Mouse (Mus musculus) embryo, embryonic 11.5 days (tissue): Measurements from ENCODE around the gene Olfr199.
"Not testable (repeated sequence)": the region's sequence is repeated elsewhere in the genome, so short reads cannot be mapped to it uniquely, and the experiment has no call there.

ENCODE experiments used
- DNase-seq: peaks from one replicate; pipeline ENCODE4 v3.0.0-alpha.2; 2012; ENCODE audit warnings: low read depth, low spot score

Gene Olfr199

DNA sequence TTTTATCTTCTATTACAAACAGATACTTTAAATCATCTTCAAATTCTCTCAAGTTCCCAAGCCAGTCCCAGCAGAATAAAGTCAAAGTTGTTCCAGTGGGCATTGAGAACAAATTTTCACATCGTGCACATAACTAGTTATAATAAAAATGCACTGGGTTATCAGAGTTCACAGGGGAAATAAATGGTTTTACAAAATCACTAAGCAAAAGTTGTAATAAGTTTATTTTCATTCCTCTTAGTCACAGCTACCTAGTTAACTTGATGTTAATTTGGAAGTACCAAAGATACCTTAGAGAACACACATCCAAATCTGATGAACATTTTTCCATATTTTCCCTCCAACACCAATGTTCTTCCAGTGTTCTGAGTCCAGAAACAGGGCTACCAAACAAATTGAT is at the start of gene Olfr199:
TSS of gene Olfr199 (minus strand) at position 101 of the 400 bp plus-strand sequence.
- not testable (repeated sequence) for DNase-seq

DNA sequence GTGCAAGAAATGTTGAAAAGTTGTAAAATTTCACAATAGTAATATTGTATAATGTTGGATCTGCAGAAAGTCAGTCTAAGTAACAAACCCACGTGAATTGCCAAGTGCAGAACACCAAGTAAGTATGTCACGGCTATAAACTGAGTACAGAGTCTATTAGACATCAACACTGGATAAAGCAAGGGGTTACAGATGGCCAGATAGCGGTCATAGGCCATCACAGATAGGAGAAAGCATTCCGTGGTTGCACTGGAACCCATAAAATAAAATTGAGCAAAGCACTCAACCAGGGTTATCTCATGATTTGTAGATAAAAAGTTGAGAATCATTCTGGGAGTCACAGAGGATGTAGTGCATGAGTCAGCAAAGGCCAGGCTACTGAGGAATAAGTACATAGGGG is 49.5 kb upstream of the Olfr199 start:
- DNase-seq = not testable (repeated sequence)

DNA sequence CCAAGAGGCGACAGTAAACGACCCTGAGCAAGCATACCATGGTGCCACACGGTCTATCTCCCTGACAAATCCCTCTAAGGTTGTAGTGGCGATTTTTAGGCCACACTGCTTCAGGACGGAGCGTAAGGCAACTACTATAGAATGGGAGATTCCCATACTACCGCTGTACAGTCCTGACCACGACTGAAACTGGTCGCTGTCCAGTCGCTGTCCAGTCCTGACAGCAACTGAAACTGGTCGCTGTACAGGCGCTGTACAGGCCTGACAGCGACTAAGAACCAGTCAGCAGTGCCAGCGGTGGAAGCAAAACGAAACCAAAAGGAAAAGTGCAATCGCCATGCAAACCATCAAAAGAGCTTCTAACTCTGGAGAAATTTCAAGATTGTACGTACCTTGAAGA is 30.1 kb upstream of the Olfr199 start:
- no peak for DNase-seq

DNA sequence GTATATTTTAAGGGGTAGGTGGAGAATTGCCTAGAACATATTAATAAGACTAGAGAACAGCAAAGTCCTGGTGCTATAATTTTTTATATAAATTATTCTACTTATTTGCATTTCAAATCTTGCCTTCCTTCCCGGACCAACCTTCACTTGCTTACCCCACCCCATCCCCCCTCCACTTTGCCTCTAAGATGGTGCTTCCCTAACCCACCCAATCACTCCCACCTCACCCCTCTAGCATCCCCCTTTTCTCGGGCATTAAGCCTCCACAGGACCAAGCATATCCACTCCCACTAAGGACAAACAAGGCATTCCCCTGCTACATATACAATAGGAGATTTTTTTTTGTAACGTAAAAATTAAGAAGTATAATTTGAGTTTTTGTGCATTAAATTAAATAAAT is 1.7 kb downstream of the Olfr199 start:
- not testable (repeated sequence) for DNase-seq

DNA sequence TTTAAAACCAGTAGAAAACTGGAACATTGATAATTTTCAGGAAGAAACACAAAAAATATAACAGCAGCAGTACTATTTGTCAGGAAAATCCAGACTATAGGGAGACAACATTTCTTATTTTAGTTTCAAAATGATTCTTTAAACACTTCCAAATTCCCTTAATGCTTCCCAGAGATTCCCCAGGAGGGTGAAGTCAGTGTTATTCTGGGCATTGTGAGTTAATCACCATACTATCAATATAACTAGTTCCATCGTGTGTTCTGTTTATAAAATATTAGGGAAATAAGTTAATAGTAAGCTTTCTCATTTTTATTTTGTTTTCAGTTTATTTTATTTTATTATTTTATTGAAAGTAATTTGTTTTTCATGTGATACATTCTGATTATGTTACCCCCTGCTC is 16.1 kb downstream of the Olfr199 start, which contains the start of gene Olfr198:
TSS of gene Olfr198 (minus strand) at position 101 of the 400 bp plus-strand sequence.
- DNase-seq = not testable (repeated sequence)

DNA sequence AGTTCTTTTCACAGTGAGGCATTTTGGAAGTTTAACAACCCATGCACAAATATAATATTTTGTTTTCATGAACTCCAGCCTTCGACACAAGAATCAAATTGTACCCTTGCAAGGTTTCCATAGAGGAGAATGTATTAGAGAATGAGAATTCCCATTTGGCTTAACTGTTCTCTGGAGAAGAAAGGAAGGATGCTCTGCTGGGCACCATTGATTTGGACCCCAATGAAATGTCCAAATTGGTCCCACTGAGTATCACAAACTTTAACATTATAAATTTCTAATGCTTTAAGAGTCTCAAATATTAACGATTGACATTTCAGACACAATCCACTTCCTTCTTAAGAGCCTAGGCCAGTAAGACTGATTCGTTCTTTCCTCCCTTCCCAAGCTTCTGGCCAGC is 49.2 kb downstream of the Olfr199 start, which contains the start of gene Olfr196:
TSS of gene Olfr196 (minus strand) at position 101 of the 400 bp plus-strand sequence.
- DNase-seq = no peak
